Mouse (Mus musculus): ENCODE measurements around the gene Slc22a5. TPM values are rescaled to one million over a fixed set of nuclear protein-coding genes. Genes with fewer than 3 reads are reported as not detected.

Gene Slc22a5
- polyA plus RNA-seq, 1 experiment from 2014 or later: 7.3 TPM

Other genes with a start within 250 kb of the Slc22a5 start
- gene Rad50, start 184.3 kb downstream of the Slc22a5 start, polyA plus RNA-seq (2015; fragmentation: Nextera tagmentation; extraction: Ambion mirVana): 17.3 and 19.5 TPM in 2 replicates
- not detected in 2 replicates for gene Il5, start 170.9 kb downstream of the Slc22a5 start, polyA plus RNA-seq (2015; fragmentation: Nextera tagmentation; extraction: Ambion mirVana)
- 10.2 and 24.9 TPM in 2 replicates for gene Irf1, start 121.6 kb downstream of the Slc22a5 start, polyA plus RNA-seq (2015; fragmentation: Nextera tagmentation; extraction: Ambion mirVana)
- gene Gm17334, start 118.5 kb downstream of the Slc22a5 start, polyA plus RNA-seq (2015; fragmentation: Nextera tagmentation; extraction: Ambion mirVana): 0.15 TPM in 1 of 2 replicates, not detected in the other
- 0.74 and 2.5 TPM in 2 replicates for gene Gm12216, start 32.4 kb downstream of the Slc22a5 start, polyA plus RNA-seq (2015; fragmentation: Nextera tagmentation; extraction: Ambion mirVana)
- 1.8 and 2.6 TPM in 2 replicates for gene Slc22a21, start 88.7 kb upstream of the Slc22a5 start, polyA plus RNA-seq (2015; fragmentation: Nextera tagmentation; extraction: Ambion mirVana)
- 0.83 and 1.1 TPM in 2 replicates for gene Slc22a4, start 136.4 kb upstream of the Slc22a5 start, polyA plus RNA-seq (2015; fragmentation: Nextera tagmentation; extraction: Ambion mirVana)
- 11.4 and 20.8 TPM in 2 replicates for gene Pdlim4, start 177.4 kb upstream of the Slc22a5 start, polyA plus RNA-seq (2015; fragmentation: Nextera tagmentation; extraction: Ambion mirVana)
- 46.0 and 54.6 TPM in 2 replicates for gene P4ha2, start 208.4 kb upstream of the Slc22a5 start, polyA plus RNA-seq (2015; fragmentation: Nextera tagmentation; extraction: Ambion mirVana)